Mouse (Mus musculus) inflammation-experienced regulatory T-cells, adult 16 weeks (primary cell): ENCODE data around the gene Rell1. TPM values are rescaled to one million over a fixed set of nuclear protein-coding genes. Genes with fewer than 3 reads are reported as not detected.

Source experiments
- polyA plus RNA-seq: library from polyadenylated mRNA; unstranded; fragments of 100-300 nt; shearing (Covaris generic); gene quantifications from one replicate; pipeline ENCODE4 v1.2.1, GENCODE M21; 2017

Gene Rell1
- 14.5 TPM for polyA plus RNA-seq

DNA sequence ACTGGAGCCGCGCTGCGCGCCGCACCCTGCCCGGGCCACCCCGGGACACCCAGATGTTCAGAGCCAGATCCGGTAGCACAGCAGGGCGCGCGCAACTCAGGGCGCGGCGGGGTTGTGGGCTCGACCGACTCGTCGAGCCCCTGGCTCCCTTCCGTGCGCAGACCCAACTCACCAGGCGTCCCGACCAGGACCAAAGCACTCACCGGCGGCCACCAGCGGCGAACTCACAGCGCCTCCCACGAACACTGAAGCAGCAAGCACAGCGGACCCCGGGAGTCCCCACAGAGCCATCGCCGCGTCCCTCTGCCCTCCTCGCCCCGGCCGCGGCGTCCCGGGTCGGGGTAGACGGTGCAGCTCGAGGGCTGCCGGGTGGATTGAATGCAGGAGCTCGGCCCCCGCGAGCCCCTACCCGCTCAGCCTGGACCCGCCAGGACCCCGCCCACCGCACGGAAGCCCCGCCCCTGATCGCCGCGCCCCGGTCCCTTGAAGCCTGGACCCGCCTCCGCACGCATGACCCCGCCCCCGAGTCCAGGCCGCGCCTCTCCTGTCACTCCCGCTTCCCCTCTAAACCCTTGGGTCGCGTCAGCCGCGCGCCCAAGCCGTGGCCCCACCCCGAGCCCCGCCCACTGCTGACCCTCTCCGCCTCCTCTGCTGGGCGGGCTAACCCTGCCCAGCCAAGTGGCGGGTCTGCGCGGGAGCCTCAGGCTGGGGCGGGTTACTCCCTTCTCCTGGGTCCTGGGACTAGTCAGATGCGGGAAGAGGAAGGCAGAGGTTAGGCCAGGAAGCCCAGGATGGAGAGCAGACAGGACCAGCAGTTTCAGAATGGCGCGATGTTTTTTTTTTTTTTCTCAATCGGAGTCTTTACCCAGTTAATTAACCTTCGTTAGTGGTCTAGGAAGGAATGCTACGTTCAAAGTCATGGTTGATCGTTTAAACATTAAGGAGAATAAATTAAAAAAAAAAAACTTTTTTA, at the start of gene Rell1:
TSS of gene Rell1 (minus strand) at position 455 of the 973 bp plus-strand sequence.

Other genes starting within 250 kb of the Rell1 start
- gene 0610040J01Rik, start 156.5 kb downstream of the Rell1 start, polyA plus RNA-seq = 0.55 TPM
- gene Pgm2, start 124.1 kb upstream of the Rell1 start, polyA plus RNA-seq = 38.2 TPM
- gene Tbc1d1, start 187.4 kb upstream of the Rell1 start, polyA plus RNA-seq = 82.8 TPM